Mouse (Mus musculus): ENCODE data around the gene Lmod3.

- TF ChIP-seq CTCF (IDR thresholded peaks at IDR 0.05; ENCODE audit: low read depth, low read length) (no peak), POLR2A (IDR thresholded peaks at IDR 0.05; ENCODE audit: extremely low read depth, insufficient read depth, low read length) (no peak)
These were observed 28.1 kb downstream of the Lmod3 start for GRCm38 (mm10) chr6:97224505-97224904.

Measured in liver, adult 2 months (tissue).